26 mouse cellular contexts compared by ENCODE assay signal in the genomic region with DNA sequence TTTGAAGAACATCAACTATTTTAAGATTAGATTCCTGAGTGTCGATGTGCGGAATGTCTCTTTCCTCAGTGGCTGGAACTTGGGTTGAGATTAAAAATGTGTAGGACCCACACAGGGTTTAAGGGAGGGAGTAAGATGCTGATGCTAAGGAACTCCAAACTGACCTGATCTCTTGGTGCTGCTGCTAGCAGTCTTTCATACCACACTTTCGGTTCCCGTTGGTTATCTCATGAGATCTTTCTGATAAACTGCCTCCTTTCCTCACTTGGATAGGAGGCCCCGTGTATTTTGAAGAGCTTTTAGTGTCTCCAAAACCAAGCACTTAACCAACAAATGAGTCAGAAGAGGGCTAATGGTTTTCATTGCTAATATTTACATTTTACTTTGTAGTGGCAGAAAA. TPM values are rescaled to one million over a fixed set of nuclear protein-coding genes. Genes with fewer than 3 reads are reported as not detected.
DNase-seq lines count a peak whose midpoint lies in the region; ATAC-seq and TF ChIP-seq lines count a peak whose summit lies in the region.
"Had no signal": no experiment of that assay in that cellular context is flagged by ENCODE, and none has a peak within 500 bp of the region (broad histone marks: within the 10 kb centered on the region; RNA-seq: fewer than 3 reads in every experiment).

No protein-coding gene starts in this region.

- no peak overlapping the region for H3K27ac ChIP-seq in intestine, embryonic 14.5 days (ENCODE audit: low read depth)
- no peak overlapping the region for H3K27ac ChIP-seq in intestine, embryonic 15.5 days
- H3K27ac ChIP-seq in intestine, postnatal 0 days (ENCODE audit: low read depth, low read length): no peak overlapping the region
- H3K27ac ChIP-seq in stomach, postnatal 0 days (replicated peaks): no peak overlapping the region
- H3K27ac ChIP-seq: forebrain, embryonic 13.5 days; heart, embryonic 15.5 days; hindbrain, embryonic 13.5 days; kidney, embryonic 15.5 days; limb, embryonic 13.5 days; liver, embryonic 13.5 days; midbrain, embryonic 12.5 days had no signal

- no peak for ATAC-seq in intestine, embryonic 14.5 days (replicated peaks; ENCODE audit: low FRiP score, low TSS enrichment, low read depth)
- ATAC-seq in intestine, embryonic 15.5 days: no peak
- ATAC-seq in common myeloid progenitor, adult 5-6 weeks (replicated peaks; ENCODE audit: low read depth, poor library complexity, severe bottlenecking): peak; percentile 66
- no peak for ATAC-seq in intestine, postnatal 0 days
- no peak for ATAC-seq in stomach, postnatal 0 days (ENCODE audit: low FRiP score, low TSS enrichment)
- ATAC-seq: forebrain, embryonic 13.5 days; lung, postnatal 0 days; Patski had no signal

- no peaks in the 10 kb centered on the region for H3K36me3 ChIP-seq in intestine, embryonic 14.5 days (ENCODE audit: control insufficient read depth, insufficient read depth, low read length)
- no peaks in the 10 kb centered on the region for H3K36me3 ChIP-seq in intestine, embryonic 15.5 days
- no peaks in the 10 kb centered on the region for H3K36me3 ChIP-seq in intestine, postnatal 0 days (ENCODE audit: control insufficient read depth, insufficient read depth)
- H3K36me3 ChIP-seq in stomach, postnatal 0 days (ENCODE audit: control insufficient read depth, insufficient read depth, low read length): no peaks in the 10 kb centered on the region
- H3K36me3 ChIP-seq: G1E; heart, embryonic 15.5 days; hindbrain, embryonic 13.5 days; kidney, embryonic 15.5 days; limb, embryonic 13.5 days; liver, embryonic 13.5 days; midbrain, embryonic 12.5 days had no signal

- 42% methylated on average over 5 of the region's 5 CpGs for WGBS in intestine, embryonic 14.5 days
- WGBS in intestine, embryonic 15.5 days: 45% methylated on average over 5 of the region's 5 CpGs
- WGBS in intestine, postnatal 0 days: 43% methylated on average over 5 of the region's 5 CpGs
- WGBS in stomach, postnatal 0 days: 41% methylated on average over 5 of the region's 5 CpGs

- peaks cover 13% of the 10 kb centered on the region for H3K4me1 ChIP-seq in intestine, embryonic 14.5 days (replicated peaks; ENCODE audit: control insufficient read depth, insufficient read depth, low read length)
- peaks cover 3% of the 10 kb centered on the region; the same call in 1 of the 2 replicates for H3K4me1 ChIP-seq in intestine, embryonic 15.5 days (replicated peaks)
- no peaks in the 10 kb centered on the region for H3K4me1 ChIP-seq in intestine, postnatal 0 days (replicated peaks; ENCODE audit: control insufficient read depth, insufficient read depth, low read length)
- no peaks in the 10 kb centered on the region for H3K4me1 ChIP-seq in stomach, postnatal 0 days (replicated peaks; ENCODE audit: control insufficient read depth, insufficient read depth)
- H3K4me1 ChIP-seq: hindbrain, embryonic 13.5 days; liver, embryonic 13.5 days; midbrain, embryonic 12.5 days had no signal

- no peak for TF ChIP-seq EP300 in stomach, postnatal 0 days (optimal IDR thresholded peaks at IDR 0.05)

- DNase-seq in intestine, embryonic 14.5 days (ENCODE audit: low spot score): no peak
- DNase-seq in stomach, postnatal 0 days (ENCODE audit: low spot score): no peak
- DNase-seq in thymus, postnatal 25 days: no peak
- DNase-seq in natural killer cell, adult 2 months (ENCODE audit: low spot score in 2 of 2): no peak
- DNase-seq: cerebellum, adult 18-20 months; cerebellum, postnatal 14 days; embryo, embryonic 11 days; gastrocnemius, postnatal 36 days; kidney, adult 11 months; kidney, postnatal 4 days; liver, embryonic 13.5 days; right cerebral cortex, postnatal 14 days; thymus, adult 18-20 months; thymus, postnatal 4 days had no signal

- no peaks in the 10 kb centered on the region for H3K27me3 ChIP-seq in intestine, embryonic 14.5 days (replicated peaks; ENCODE audit: control insufficient read depth, insufficient read depth, low read length)
- H3K27me3 ChIP-seq in intestine, embryonic 15.5 days (replicated peaks): no peaks in the 10 kb centered on the region
- H3K27me3 ChIP-seq in intestine, postnatal 0 days (replicated peaks; ENCODE audit: control insufficient read depth, insufficient read depth, low read length): no peaks in the 10 kb centered on the region
- H3K27me3 ChIP-seq in stomach, postnatal 0 days (ENCODE audit: control insufficient read depth, insufficient read depth, low read length): no peaks in the 10 kb centered on the region
- H3K27me3 ChIP-seq: forebrain, embryonic 13.5 days; heart, embryonic 15.5 days; hindbrain, embryonic 13.5 days; kidney, embryonic 15.5 days; limb, embryonic 13.5 days; liver, embryonic 13.5 days; Patski had no signal

- H3K9me3 ChIP-seq in intestine, embryonic 14.5 days (ENCODE audit: control insufficient read depth, low read length): no peaks in the 10 kb centered on the region
- no peaks in the 10 kb centered on the region for H3K9me3 ChIP-seq in intestine, embryonic 15.5 days
- no peaks in the 10 kb centered on the region for H3K9me3 ChIP-seq in intestine, postnatal 0 days (ENCODE audit: control insufficient read depth)
- H3K9me3 ChIP-seq in stomach, postnatal 0 days (ENCODE audit: control insufficient read depth, low read length): no peaks in the 10 kb centered on the region
- H3K9me3 ChIP-seq: forebrain, embryonic 13.5 days; G1E; heart, embryonic 15.5 days; hindbrain, embryonic 13.5 days; kidney, embryonic 15.5 days; limb, embryonic 13.5 days; liver, embryonic 13.5 days; midbrain, embryonic 12.5 days had no signal

- H3K9ac ChIP-seq in intestine, embryonic 14.5 days (ENCODE audit: low read length): no peak overlapping the region
- no peak overlapping the region for H3K9ac ChIP-seq in intestine, embryonic 15.5 days
- H3K9ac ChIP-seq in intestine, postnatal 0 days (ENCODE audit: low read depth, low read length): no peak overlapping the region
- no peak overlapping the region for H3K9ac ChIP-seq in stomach, postnatal 0 days (ENCODE audit: low read length)
- H3K9ac ChIP-seq: forebrain, embryonic 13.5 days; heart, embryonic 15.5 days; hindbrain, embryonic 13.5 days; kidney, embryonic 15.5 days; limb, embryonic 13.5 days; liver, embryonic 13.5 days; midbrain, embryonic 12.5 days had no signal

- no peak for TF ChIP-seq CTCF in intestine, postnatal 0 days (IDR thresholded peaks at IDR 0.05; ENCODE audit: low read depth)
- no peak for TF ChIP-seq CTCF in stomach, postnatal 0 days (IDR thresholded peaks at IDR 0.05; ENCODE audit: low read depth)

- peak overlapping the region; percentile 30 for H3K4me2 ChIP-seq in intestine, embryonic 14.5 days (ENCODE audit: low read length)
- no peak overlapping the region for H3K4me2 ChIP-seq in intestine, embryonic 15.5 days (replicated peaks)
- peak overlapping the region; percentile 38 for H3K4me2 ChIP-seq in intestine, postnatal 0 days (replicated peaks; ENCODE audit: low read depth)
- peak overlapping the region; percentile 26 for H3K4me2 ChIP-seq in stomach, postnatal 0 days (replicated peaks; ENCODE audit: low read depth)
- H3K4me2 ChIP-seq: forebrain, embryonic 13.5 days; heart, embryonic 15.5 days; hindbrain, embryonic 13.5 days; kidney, embryonic 15.5 days; limb, embryonic 13.5 days; liver, embryonic 13.5 days; midbrain, embryonic 12.5 days had no signal

- H3K4me3 ChIP-seq in intestine, embryonic 14.5 days (ENCODE audit: low read depth, low read length): no peak overlapping the region
- no peak overlapping the region for H3K4me3 ChIP-seq in intestine, embryonic 15.5 days (replicated peaks)
- no peak overlapping the region for H3K4me3 ChIP-seq in intestine, postnatal 0 days (ENCODE audit: low read depth, low read length)
- H3K4me3 ChIP-seq in stomach, postnatal 0 days (ENCODE audit: low read depth, low read length): no peak overlapping the region
- H3K4me3 ChIP-seq: forebrain, embryonic 13.5 days; heart, embryonic 15.5 days; hindbrain, embryonic 13.5 days; kidney, embryonic 15.5 days; limb, embryonic 13.5 days; liver, embryonic 13.5 days; midbrain, embryonic 12.5 days had no signal

RNA-seq across cellular contexts. Expression of a gene that starts 30.9 kb away (rescaled TPM):
- polyA plus RNA-seq in intestine, embryonic 14.5 days (2014; fragmentation: Nextera tagmentation; extraction: Ambion mirVana): 2.0 and 2.1 TPM in 2 replicates
- 1.6 and 2.5 TPM in 2 replicates for polyA plus RNA-seq in intestine, embryonic 15.5 days (2015; fragmentation: Nextera tagmentation; extraction: Ambion mirVana)
- 0.05 TPM in 1 of 2 replicates, not detected in the other for total RNA-seq in common myeloid progenitor, adult 5-6 weeks (2017)
- 1.1 and 1.3 TPM in 2 replicates for polyA plus RNA-seq in intestine, postnatal 0 days (2015; fragmentation: Nextera tagmentation; extraction: Ambion mirVana)
- polyA plus RNA-seq in stomach, postnatal 0 days (2015; fragmentation: Nextera tagmentation; extraction: Ambion mirVana): 1.6 and 1.7 TPM in 2 replicates
- polyA plus RNA-seq: G1E had no signal
